Mouse (Mus musculus) embryonic facial prominence, embryonic 12.5 days (tissue): ENCODE measurements around the gene Tshb. TPM values are rescaled to one million over a fixed set of nuclear protein-coding genes. Genes with fewer than 3 reads are reported as not detected.
A peak's percentile ranks its signal among the peaks of the same experiment; 100 is the strongest.

Source experiments
- ATAC-seq: fragments of 200-750 bp; cut with Nextera tagmentation; 2 replicates; pipeline ENCODE4 v1.8.0; 2017; ENCODE audit not compliant: insufficient number of reproducible peaks, insufficient read depth, low FRiP score, low TSS enrichment
- H3K27ac ChIP-seq: fragments of 300-500 bp; sonication (generic); 2 replicates; pipeline ENCODE4 v1.5.1; 2016; ENCODE audit warnings: mild to moderate bottlenecking
- H3K27me3 ChIP-seq: fragments of 300-500 bp; sonication (generic); 2 replicates; pipeline ENCODE4 v1.6.1; 2016; ENCODE audit warnings: mild to moderate bottlenecking, moderate library complexity
- H3K36me3 ChIP-seq: fragments of 300-500 bp; sonication (generic); 2 replicates; pipeline ENCODE4 v1.6.1; 2016; ENCODE audit warnings: mild to moderate bottlenecking
- H3K4me1 ChIP-seq: fragments of 300-500 bp; sonication (generic); 2 replicates; pipeline ENCODE4 v1.6.1; 2016
- H3K4me2 ChIP-seq: fragments of 300-500 bp; sonication (generic); replicated peaks from 2 replicates; pipeline ENCODE4 v1.6.1; 2016; ENCODE audit warnings: mild to moderate bottlenecking, moderate library complexity
- H3K4me3 ChIP-seq: fragments of 300-500 bp; sonication (generic); 2 replicates; pipeline ENCODE4 v1.5.1; 2016; ENCODE audit warnings: mild to moderate bottlenecking
- H3K9ac ChIP-seq: fragments of 300-500 bp; sonication (generic); 2 replicates; pipeline ENCODE4 v1.6.1; 2016; ENCODE audit warnings: mild to moderate bottlenecking, moderate library complexity
- H3K9me3 ChIP-seq: fragments of 300-500 bp; sonication (generic); 2 replicates; pipeline ENCODE4 v1.6.1; 2016; ENCODE audit warnings: mild to moderate bottlenecking, moderate library complexity
- WGBS: fragments of 180-500 bp; shearing (Covaris S2); methylation state at CpG from one replicate; pipeline ENCODE4 v1.1.7; 2016; 5-methylcytosine and 5-hydroxymethylcytosine counted together
- polyA plus RNA-seq: library from polyadenylated mRNA; unstranded; fragments of >200 nt; fragmentation: Nextera tagmentation; extraction: Ambion mirVana; gene quantifications from 2 replicates; pipeline ENCODE4 v1.2.1, GENCODE M21; 2016

The Tshb gene
- polyA plus RNA-seq, result 0.05 and 0.08 TPM in 2 replicates

GRCm38 (mm10) chr3:102782618-102783017 lies at the start of gene Tshb:
Gene Tshb (minus strand): TSS chr3:102782718.
- ATAC-seq, result no peak
- Histone ChIP-seq H3K4me1 (no peaks in the 10 kb centered on the region), H3K4me3 (no peak within 1 kb of the TSS), H3K27ac (no peak within 1 kb of the TSS), H3K9ac (no peak within 1 kb of the TSS), H3K27me3 (peaks cover 5% of the 10 kb centered on the region; the same call in 1 of the 2 replicates), H3K4me2 (no peak within 1 kb of the TSS), H3K9me3 (no peaks in the 10 kb centered on the region), H3K36me3 (no peaks in the 10 kb centered on the region)
- 64% methylated on average over 2 of the region's 2 CpGs for WGBS

GRCm38 (mm10) chr3:102803937-102804336 lies 21.4 kb upstream of the Tshb start:
- no peak overlapping the region for H3K27ac ChIP-seq
- no peak for ATAC-seq
- no peaks in the 10 kb centered on the region for H3K36me3 ChIP-seq
- H3K4me2 ChIP-seq, result no peak overlapping the region
- no peak overlapping the region for H3K4me3 ChIP-seq
- no peaks in the 10 kb centered on the region for H3K4me1 ChIP-seq
- no peaks in the 10 kb centered on the region for H3K27me3 ChIP-seq
- no peaks in the 10 kb centered on the region for H3K9me3 ChIP-seq
- whole genome bisulfite sequencing, result 3% methylated on average over 3 of the region's 3 CpGs
- no peak overlapping the region for H3K9ac ChIP-seq

DNA sequence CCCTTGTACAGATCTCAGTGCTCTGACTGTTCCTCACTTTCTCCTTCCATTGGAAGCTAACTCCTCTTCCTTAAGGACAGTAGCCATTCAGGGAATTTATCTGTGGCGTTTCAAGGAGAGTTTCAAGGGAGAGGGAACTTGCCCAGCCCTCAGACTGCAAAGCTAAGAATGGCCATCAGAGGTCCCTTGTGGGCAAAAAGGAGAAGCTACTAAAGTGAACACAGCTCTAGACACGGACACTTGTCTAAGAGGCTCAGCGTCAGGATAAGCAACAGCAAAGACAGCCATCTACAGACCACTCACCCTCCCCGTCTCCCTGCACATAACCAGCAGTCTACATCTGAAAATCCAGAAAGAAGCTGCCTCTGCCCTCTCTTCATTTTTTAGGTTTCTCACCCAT lies 4.9 kb upstream of the Tshb start:
- Histone ChIP-seq H3K4me3 (no peak overlapping the region), H3K9me3 (no peaks in the 10 kb centered on the region), H3K9ac (no peak overlapping the region), H3K36me3 (no peaks in the 10 kb centered on the region), H3K4me2 (no peak overlapping the region), H3K4me1 (no peaks in the 10 kb centered on the region), H3K27me3 (peaks cover 5% of the 10 kb centered on the region; the same call in 1 of the 2 replicates), H3K27ac (no peak overlapping the region)
- 49% methylated on average over 4 of the region's 4 CpGs for WGBS
- no peak for ATAC-seq

DNA sequence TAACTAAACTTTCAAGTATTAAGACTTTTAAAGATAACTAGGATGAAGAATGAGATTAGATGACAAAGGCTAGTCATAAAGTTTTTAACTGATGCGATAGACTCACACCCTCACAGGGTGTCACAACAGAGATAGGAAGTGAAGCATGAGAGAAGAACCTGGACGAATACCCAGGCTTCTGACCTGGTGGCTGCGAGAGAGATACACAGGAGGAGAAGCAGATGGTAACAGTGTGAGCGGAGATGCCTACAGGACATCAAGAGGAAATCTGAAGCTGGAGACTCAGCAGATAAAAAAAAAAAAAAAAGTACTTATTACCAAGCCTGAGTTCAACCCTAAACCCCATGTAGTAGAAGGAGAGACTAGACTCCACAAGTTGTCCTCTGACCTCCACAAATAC lies 9.5 kb downstream of the Tshb start:
- Histone ChIP-seq H3K27ac (no peak overlapping the region), H3K9ac (no peak overlapping the region), H3K4me2 (no peak overlapping the region), H3K27me3 (no peaks in the 10 kb centered on the region), H3K4me1 (no peaks in the 10 kb centered on the region), H3K9me3 (no peaks in the 10 kb centered on the region), H3K4me3 (no peak overlapping the region), H3K36me3 (no peaks in the 10 kb centered on the region)
- ATAC-seq, result no peak
- 84% methylated on average over 4 of the region's 4 CpGs for WGBS

- Histone ChIP-seq H3K36me3 (peaks cover 14% of the 10 kb centered on the region; the same call in 1 of the 2 replicates), H3K9me3 (no peaks in the 10 kb centered on the region), H3K4me2 (no peak overlapping the region), H3K27ac (no peak overlapping the region), H3K9ac (no peak overlapping the region), H3K4me1 (peaks cover 10% of the 10 kb centered on the region; the same call in 1 of the 2 replicates), H3K4me3 (no peak overlapping the region), H3K27me3 (no peaks in the 10 kb centered on the region)
- no peak for ATAC-seq
- WGBS, result 66% methylated on average over 7 of the region's 7 CpGs
These were observed 17.7 kb downstream of the Tshb start for GRCm38 (mm10) chr3:102764850-102765249.

- Histone ChIP-seq H3K9me3 (no peaks in the 10 kb centered on the region), H3K4me3 (no peak overlapping the region), H3K9ac (no peak overlapping the region), H3K27me3 (no peaks in the 10 kb centered on the region), H3K4me2 (no peak overlapping the region), H3K4me1 (peaks cover 10% of the 10 kb centered on the region; the same call in 1 of the 2 replicates), H3K27ac (no peak overlapping the region), H3K36me3 (peaks cover 14% of the 10 kb centered on the region; the same call in 1 of the 2 replicates)
- 38% methylated on average over 10 of the region's 10 CpGs for WGBS
- ATAC-seq, result no peak
These were observed 18.7 kb downstream of the Tshb start for GRCm38 (mm10) chr3:102763713-102764400.

GRCm38 (mm10) chr3:102762388-102762787 lies 20.1 kb downstream of the Tshb start:
- ATAC-seq, result no peak
- no peak overlapping the region for H3K4me2 ChIP-seq

DNA sequence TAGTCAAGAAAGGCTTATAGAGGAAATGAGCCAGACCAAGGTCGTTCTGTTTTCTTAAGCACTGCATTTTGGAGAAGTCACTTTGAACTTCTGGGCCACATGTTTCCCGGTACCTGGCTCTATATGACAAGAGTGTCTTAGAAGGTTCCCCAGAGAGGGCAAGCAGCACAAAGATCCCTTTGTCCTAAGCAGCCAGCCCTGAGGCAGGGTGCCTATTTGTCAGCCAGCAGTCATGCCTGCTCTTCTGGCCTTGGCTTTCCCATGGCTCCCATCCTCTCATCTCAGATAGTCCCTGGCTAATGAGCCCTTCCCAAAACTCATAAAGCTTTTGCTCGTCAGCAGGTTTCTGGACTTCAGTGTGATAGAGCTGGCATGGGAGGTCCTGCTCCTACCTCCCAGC lies 22.3 kb downstream of the Tshb start:
- no peaks in the 10 kb centered on the region for H3K9me3 ChIP-seq
- H3K27me3 ChIP-seq, result no peaks in the 10 kb centered on the region
- ATAC-seq, result no peak
- 66% methylated on average over 3 of the region's 3 CpGs for WGBS
- no peak overlapping the region for H3K9ac ChIP-seq
- H3K27ac ChIP-seq, result no peak overlapping the region
- H3K36me3 ChIP-seq, result peaks cover 9% of the 10 kb centered on the region; the same call in 1 of the 2 replicates
- H3K4me1 ChIP-seq, result peaks cover 10% of the 10 kb centered on the region; the same call in 1 of the 2 replicates
- no peak overlapping the region for H3K4me2 ChIP-seq
- H3K4me3 ChIP-seq, result no peak overlapping the region

More at GRCm38 (mm10) chr3:102762388-102762787, 20.1 kb downstream of the Tshb start:
- Histone ChIP-seq H3K4me3 (no peak overlapping the region), H3K36me3 (peaks cover 10% of the 10 kb centered on the region; the same call in 1 of the 2 replicates), H3K9ac (no peak overlapping the region), H3K9me3 (no peaks in the 10 kb centered on the region), H3K27ac (no peak overlapping the region), H3K4me1 (peaks cover 10% of the 10 kb centered on the region; the same call in 1 of the 2 replicates), H3K27me3 (no peaks in the 10 kb centered on the region)
- 42% methylated on average over 3 of the region's 3 CpGs for WGBS

- no peak for ATAC-seq
- Histone ChIP-seq H3K4me1 (no peaks in the 10 kb centered on the region), H3K9ac (no peak overlapping the region), H3K27me3 (no peaks in the 10 kb centered on the region), H3K36me3 (peaks cover 8% of the 10 kb centered on the region; the same call in 1 of the 2 replicates), H3K27ac (0 out of 2 replicates have a peak overlapping the region, but pooled peaks have one; percentile 17), H3K9me3 (no peaks in the 10 kb centered on the region), H3K4me3 (no peak overlapping the region), H3K4me2 (no peak overlapping the region)
- WGBS, result 83% methylated on average over 6 of the region's 6 CpGs
These were observed 25.5 kb downstream of the Tshb start for GRCm38 (mm10) chr3:102757019-102757418.

DNA sequence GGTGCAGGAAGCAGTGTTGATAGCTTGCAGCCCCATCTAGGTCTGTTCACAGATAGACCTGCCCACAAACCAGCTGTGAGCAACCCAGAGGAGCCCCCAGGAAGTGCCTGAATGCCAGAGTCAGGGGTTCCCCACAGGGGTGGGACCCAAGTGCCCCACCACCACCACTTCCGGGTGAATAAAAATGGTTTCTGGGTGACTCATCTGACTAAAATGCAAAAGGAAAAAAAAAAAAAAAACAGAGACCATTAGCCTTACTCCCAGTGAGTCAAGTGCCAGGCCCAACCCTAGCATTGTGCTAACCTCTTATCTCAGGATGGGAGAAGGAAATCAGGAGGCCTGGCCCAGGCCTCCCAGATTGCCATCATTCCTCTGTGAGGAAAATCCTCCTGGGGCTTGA lies 26.7 kb downstream of the Tshb start:
- no peak overlapping the region for H3K27ac ChIP-seq
- no peak for ATAC-seq
- H3K9ac ChIP-seq, result no peak overlapping the region
- no peaks in the 10 kb centered on the region for H3K4me1 ChIP-seq
- WGBS, result 78% methylated on average over 1 of the region's 1 CpGs
- no peaks in the 10 kb centered on the region for H3K9me3 ChIP-seq
- no peaks in the 10 kb centered on the region for H3K36me3 ChIP-seq
- no peak overlapping the region for H3K4me2 ChIP-seq
- no peak overlapping the region for H3K4me3 ChIP-seq
- H3K27me3 ChIP-seq, result no peaks in the 10 kb centered on the region

- Histone ChIP-seq H3K9me3 (no peaks in the 10 kb centered on the region), H3K36me3 (no peaks in the 10 kb centered on the region), H3K4me3 (no peak overlapping the region), H3K27ac (no peak overlapping the region), H3K4me1 (peaks cover 6% of the 10 kb centered on the region), H3K27me3 (no peaks in the 10 kb centered on the region), H3K9ac (no peak overlapping the region), H3K4me2 (no peak overlapping the region)
- WGBS, result 70% methylated on average over 5 of the region's 5 CpGs
- no peak for ATAC-seq
These were observed 30.1 kb downstream of the Tshb start for GRCm38 (mm10) chr3:102752457-102752856.

DNA sequence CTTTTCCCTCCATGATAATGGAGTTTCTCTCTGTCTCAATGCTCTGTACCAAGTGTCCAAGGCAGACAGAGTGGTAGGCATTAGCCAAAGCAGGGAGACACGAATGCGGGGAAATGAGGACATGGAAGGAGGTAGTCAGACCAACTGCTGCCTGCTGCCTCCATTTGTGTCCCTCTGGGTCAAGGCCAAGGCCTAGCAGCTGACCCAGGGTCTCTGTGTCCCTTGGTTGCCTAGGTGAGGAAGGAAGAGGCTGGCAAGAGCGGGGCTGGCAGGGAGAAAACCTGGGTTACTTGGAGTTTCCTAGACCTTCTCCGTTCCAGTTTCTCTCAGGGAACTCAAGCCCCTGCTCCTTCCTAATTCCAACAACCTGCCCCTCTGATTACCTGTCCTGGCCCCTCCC lies 30.5 kb downstream of the Tshb start:
- H3K27ac ChIP-seq, result no peak overlapping the region
- H3K4me2 ChIP-seq, result no peak overlapping the region
- H3K9ac ChIP-seq, result no peak overlapping the region
- H3K9me3 ChIP-seq, result no peaks in the 10 kb centered on the region
- H3K4me1 ChIP-seq, result peaks cover 6% of the 10 kb centered on the region
- no peaks in the 10 kb centered on the region for H3K27me3 ChIP-seq
- H3K4me3 ChIP-seq, result no peak overlapping the region
- ATAC-seq, result no peak
- H3K36me3 ChIP-seq, result no peaks in the 10 kb centered on the region
- 91% methylated on average over 4 of the region's 4 CpGs for WGBS
